Mouse (Mus musculus) intestine, postnatal 0 days (tissue): Measurements from ENCODE around the gene Slc25a31. TPM values are rescaled to one million over a fixed set of nuclear protein-coding genes. Genes with fewer than 3 reads are reported as not detected.

Experiments
- ATAC-seq: fragments of 200-750 bp; cut with Nextera tagmentation; 2 replicates; pipeline ENCODE4 v1.8.0; 2017; ENCODE audit warnings: mild to moderate bottlenecking, moderate TSS enrichment, moderate library complexity
- H3K27ac ChIP-seq: fragments of 300-500 bp; sonication (generic); 2 replicates; pipeline ENCODE4 v1.5.1; 2014; ENCODE audit warnings: mild to moderate bottlenecking, low read depth, low read length, moderate library complexity
- H3K27me3 ChIP-seq: fragments of 300-500 bp; sonication (generic); replicated peaks from 2 replicates; pipeline ENCODE4 v1.6.1; 2014; ENCODE audit warnings: low read length, mixed read lengths; ENCODE audit not compliant: control insufficient read depth, insufficient read depth
- H3K36me3 ChIP-seq: fragments of 300-500 bp; sonication (generic); 2 replicates; pipeline ENCODE4 v1.6.1; 2014; ENCODE audit warnings: mild to moderate bottlenecking, moderate library complexity; ENCODE audit not compliant: control insufficient read depth, insufficient read depth
- H3K4me1 ChIP-seq: fragments of 300-500 bp; sonication (generic); replicated peaks from 2 replicates; pipeline ENCODE4 v1.6.1; 2014; ENCODE audit warnings: antibody characterized with exemption, low read length, mixed read lengths; ENCODE audit not compliant: control insufficient read depth, insufficient read depth
- H3K4me2 ChIP-seq: fragments of 300-500 bp; sonication (generic); replicated peaks from 2 replicates; pipeline ENCODE4 v1.6.1; 2014; ENCODE audit warnings: low read depth, mild to moderate bottlenecking, moderate library complexity
- H3K4me3 ChIP-seq: fragments of 300-500 bp; sonication (generic); 2 replicates; pipeline ENCODE4 v1.5.1; 2014; ENCODE audit warnings: low read depth, low read length
- H3K9ac ChIP-seq: fragments of 300-500 bp; sonication (generic); 2 replicates; pipeline ENCODE4 v1.6.1; 2014; ENCODE audit warnings: mild to moderate bottlenecking, low read depth, low read length
- H3K9me3 ChIP-seq: fragments of 300-500 bp; sonication (generic); 2 replicates; pipeline ENCODE4 v1.6.1; 2016; ENCODE audit warnings: mixed run types; ENCODE audit not compliant: control insufficient read depth
- CTCF ChIP-seq: sonication (generic); IDR thresholded peaks from 2 replicates; pipeline ENCODE4 v1.5.1; 2016; ENCODE audit warnings: low read depth, mild to moderate bottlenecking, control low read depth, antibody characterized with exemption, moderate library complexity
- WGBS: fragments of 180-500 bp; shearing (Covaris S2); extraction: QIAGEN DNeasy Blood & Tissue Kit; methylation state at CpG from one replicate; pipeline ENCODE4 v1.1.7; 2014; 5-methylcytosine and 5-hydroxymethylcytosine counted together
- polyA plus RNA-seq: library from polyadenylated mRNA; unstranded; fragments of >200 nt; fragmentation: Nextera tagmentation; extraction: Ambion mirVana; gene quantifications from 2 replicates; pipeline ENCODE4 v1.2.1, GENCODE M21; 2015

Gene Slc25a31
- polyA plus RNA-seq, 1 experiment from 2014 or later = not detected

DNA sequence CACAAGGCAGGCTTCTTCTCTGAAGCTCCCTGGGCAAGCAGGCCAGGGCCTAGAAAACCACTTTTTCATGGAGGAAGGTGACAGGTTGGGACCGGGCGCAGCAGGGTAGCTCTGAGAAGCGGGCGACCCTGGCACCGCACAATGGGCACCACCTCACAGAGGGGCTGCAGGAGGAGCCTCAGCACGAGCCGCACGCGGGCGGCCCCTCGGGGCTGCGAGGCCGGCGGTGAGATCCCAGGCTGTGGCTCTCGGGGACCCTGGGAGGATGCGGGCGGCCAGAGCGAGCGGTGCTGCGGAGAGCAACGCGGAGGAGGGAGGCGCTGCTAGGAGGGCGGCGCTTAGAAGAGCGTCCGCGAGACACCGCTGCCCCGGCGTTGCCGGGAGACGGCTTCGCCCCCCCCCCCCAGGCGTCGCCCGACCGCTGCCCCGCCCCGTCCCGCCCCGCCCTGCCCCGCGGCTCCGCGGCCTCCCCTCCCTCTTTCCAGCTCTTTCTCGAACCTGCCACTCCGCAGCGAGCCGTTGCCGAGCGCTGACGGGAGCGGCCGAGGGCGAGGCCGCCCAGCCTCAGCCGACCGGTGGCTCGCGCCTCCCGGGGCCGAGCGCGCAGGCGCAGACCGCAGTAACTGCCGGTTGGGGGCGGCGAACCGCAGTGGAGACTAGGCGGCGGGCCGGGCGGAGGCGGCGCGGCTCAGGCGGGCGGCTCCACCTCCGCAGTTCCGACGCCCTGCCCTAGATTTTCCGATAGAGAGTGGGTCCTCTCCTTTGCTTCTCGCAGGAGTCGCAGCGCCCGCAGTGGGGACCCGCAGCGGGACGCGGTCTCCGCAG, 36.4 kb downstream of the Slc25a31 start:
- ATAC-seq = peak; percentile 95
- Histone ChIP-seq H3K27ac (no peak overlapping the region), H3K4me1 (no peaks in the 10 kb centered on the region), H3K9ac (peak overlapping the region; percentile 62), H3K27me3 (no peaks in the 10 kb centered on the region), H3K4me3 (peak overlapping the region; percentile 77), H3K4me2 (peak overlapping the region; percentile 98), H3K36me3 (no peaks in the 10 kb centered on the region), H3K9me3 (no peaks in the 10 kb centered on the region)
- WGBS = under 1% methylated on average over 62 of the region's 93 CpGs
- peak; percentile 15 for TF ChIP-seq CTCF

GRCm38 (mm10) chr3:40745661-40746547, 37.2 kb downstream of the Slc25a31 start:
- TF ChIP-seq CTCF = no peak; the same call in 1 of the 2 replicates
- Histone ChIP-seq H3K27ac (no peak overlapping the region), H3K9ac (peak overlapping the region; percentile 62), H3K4me3 (peak overlapping the region; percentile 77), H3K36me3 (no peaks in the 10 kb centered on the region), H3K4me2 (peak overlapping the region; percentile 98), H3K27me3 (no peaks in the 10 kb centered on the region), H3K9me3 (no peaks in the 10 kb centered on the region), H3K4me1 (no peaks in the 10 kb centered on the region)
- peak; percentile 29 for ATAC-seq
- 2% methylated on average over 37 of the region's 37 CpGs for WGBS

DNA sequence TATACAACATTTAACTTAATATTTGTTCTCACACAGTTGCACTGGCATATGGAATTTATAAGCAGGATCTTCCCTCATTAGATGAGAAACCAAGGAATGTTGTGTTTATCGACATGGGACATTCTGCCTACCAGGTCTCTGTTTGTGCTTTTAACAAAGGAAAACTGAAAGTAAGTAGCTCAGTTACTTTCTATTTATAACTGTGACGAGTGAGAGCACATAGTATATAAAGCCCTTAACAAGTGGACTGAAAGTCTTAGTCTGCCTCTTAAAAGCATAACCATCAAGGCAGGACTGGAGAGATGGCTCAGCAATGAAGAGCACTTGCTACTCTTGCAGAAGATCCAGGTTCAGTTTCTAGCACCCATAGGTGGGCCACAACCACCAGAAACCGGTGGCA, 52.1 kb downstream of the Slc25a31 start:
- Histone ChIP-seq H3K4me3 (no peak overlapping the region), H3K27ac (no peak overlapping the region), H3K27me3 (no peaks in the 10 kb centered on the region), H3K4me2 (no peak overlapping the region), H3K9ac (no peak overlapping the region), H3K4me1 (no peaks in the 10 kb centered on the region), H3K9me3 (no peaks in the 10 kb centered on the region), H3K36me3 (no peaks in the 10 kb centered on the region)
- TF ChIP-seq CTCF = no peak
- ATAC-seq = no peak
- 66% methylated on average over 3 of the region's 3 CpGs for WGBS

GRCm38 (mm10) chr3:40761312-40761711, 52.7 kb downstream of the Slc25a31 start:
- no peak overlapping the region for H3K9ac ChIP-seq
- no peaks in the 10 kb centered on the region for H3K36me3 ChIP-seq
- no peaks in the 10 kb centered on the region for H3K27me3 ChIP-seq
- no peaks in the 10 kb centered on the region for H3K9me3 ChIP-seq
- TF ChIP-seq CTCF = no peak
- H3K4me1 ChIP-seq = no peaks in the 10 kb centered on the region
- ATAC-seq = no peak
- H3K4me2 ChIP-seq = no peak overlapping the region
- H3K27ac ChIP-seq = no peak overlapping the region
- no peak overlapping the region for H3K4me3 ChIP-seq
- 93% methylated on average over 2 of the region's 2 CpGs for WGBS

Other genes starting within 250 kb of the Slc25a31 start
- 1.0 and 1.2 TPM in 2 replicates for gene Intu, start 177.6 kb upstream of the Slc25a31 start, polyA plus RNA-seq
- 8.4 and 9.2 TPM in 2 replicates for gene Hspa4l, start 35.6 kb downstream of the Slc25a31 start, polyA plus RNA-seq
- 9.1 and 10.9 TPM in 2 replicates for gene Plk4, start 91.2 kb downstream of the Slc25a31 start, polyA plus RNA-seq
- 7.8 and 9.1 TPM in 2 replicates for gene Mfsd8, start 138.0 kb downstream of the Slc25a31 start, polyA plus RNA-seq
- 10.3 and 11.9 TPM in 2 replicates for gene Abhd18, start 138.1 kb downstream of the Slc25a31 start, polyA plus RNA-seq
- gene 1700034I23Rik, start 193.7 kb downstream of the Slc25a31 start, polyA plus RNA-seq = 0.18 TPM in 2 replicates
- 24.9 and 33.0 TPM in 2 replicates for gene Larp1b, start 241.0 kb downstream of the Slc25a31 start, polyA plus RNA-seq